Mouse (Mus musculus): ENCODE results near the gene Mgat4d. TPM values are rescaled to one million over a fixed set of nuclear protein-coding genes. Genes with fewer than 3 reads are reported as not detected.

The Mgat4d gene
- polyA plus RNA-seq, 1 experiment: not detected

DNA sequence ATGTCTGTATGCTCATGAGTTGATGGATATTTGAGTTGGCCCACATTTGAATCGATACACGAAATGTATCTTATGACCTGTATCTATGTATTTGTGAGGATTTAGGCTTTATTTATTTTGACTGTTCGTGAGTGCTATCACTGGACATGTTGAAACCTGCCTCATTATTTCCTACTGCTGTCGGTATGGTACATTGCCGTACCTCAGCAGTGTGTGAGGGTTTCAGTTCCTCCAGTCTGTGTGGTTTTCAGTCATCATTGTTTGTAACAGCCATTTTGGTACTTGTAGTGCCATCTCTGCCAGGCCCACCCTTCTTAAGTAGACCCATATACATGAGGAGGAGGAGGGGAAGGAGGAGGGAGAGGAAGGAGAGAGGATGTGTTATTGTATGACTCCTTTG is 46.1 kb downstream of the Mgat4d start:
- Histone ChIP-seq H3K4me3 (ENCODE audit: low read depth, low read length) (no peak overlapping the region), H3K36me3 (ENCODE audit: control insufficient read depth, insufficient read depth, low read length, poor library complexity, severe bottlenecking) (no peaks in the 10 kb centered on the region), H3K4me1 (ENCODE audit: control insufficient read depth, insufficient read depth, low read length) (no peaks in the 10 kb centered on the region), H3K27ac (ENCODE audit: insufficient read depth, low read length) (no peak overlapping the region), H3K27me3 (ENCODE audit: control insufficient read depth, insufficient read depth, low read length, poor library complexity, severe bottlenecking) (no peaks in the 10 kb centered on the region), H3K9me3 (replicated peaks; ENCODE audit: control insufficient read depth, insufficient read depth, low read length, poor library complexity, severe bottlenecking) (no peaks in the 10 kb centered on the region; the same call in 1 of the 2 replicates), H3K9ac (ENCODE audit: low read depth, poor library complexity, severe bottlenecking) (no peak overlapping the region)
- TF ChIP-seq CTCF (IDR thresholded peaks at IDR 0.05; ENCODE audit: low read depth, low read length) (no peak), POLR2A (IDR thresholded peaks at IDR 0.05; ENCODE audit: insufficient read depth, low read length) (no peak), EP300 (IDR thresholded peaks at IDR 0.05; ENCODE audit: insufficient read depth, low read depth, low read length) (no peak)

DNA sequence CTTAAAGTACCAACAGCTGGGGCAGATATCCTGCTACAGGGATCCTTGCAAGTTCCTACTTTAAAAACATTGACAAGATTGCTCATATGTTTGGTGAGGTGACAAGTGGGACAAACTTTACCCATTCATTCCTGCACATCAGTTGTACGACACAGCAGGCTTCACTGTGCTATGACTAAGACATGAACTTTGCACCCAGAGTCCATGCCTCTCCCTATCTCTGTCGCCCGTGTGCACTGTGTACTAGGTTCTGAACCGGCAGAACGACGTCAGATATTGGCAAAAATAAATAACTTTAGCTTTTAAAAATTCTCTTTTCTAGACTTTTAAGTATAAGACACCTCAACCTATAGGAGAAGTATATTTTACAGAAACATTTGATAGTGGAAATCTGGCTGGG is 48.4 kb downstream of the Mgat4d start:
- Histone ChIP-seq H3K27ac (ENCODE audit: insufficient read depth, low read length) (no peak overlapping the region), H3K36me3 (ENCODE audit: control insufficient read depth, insufficient read depth, low read length, poor library complexity, severe bottlenecking) (no peaks in the 10 kb centered on the region)

DNA sequence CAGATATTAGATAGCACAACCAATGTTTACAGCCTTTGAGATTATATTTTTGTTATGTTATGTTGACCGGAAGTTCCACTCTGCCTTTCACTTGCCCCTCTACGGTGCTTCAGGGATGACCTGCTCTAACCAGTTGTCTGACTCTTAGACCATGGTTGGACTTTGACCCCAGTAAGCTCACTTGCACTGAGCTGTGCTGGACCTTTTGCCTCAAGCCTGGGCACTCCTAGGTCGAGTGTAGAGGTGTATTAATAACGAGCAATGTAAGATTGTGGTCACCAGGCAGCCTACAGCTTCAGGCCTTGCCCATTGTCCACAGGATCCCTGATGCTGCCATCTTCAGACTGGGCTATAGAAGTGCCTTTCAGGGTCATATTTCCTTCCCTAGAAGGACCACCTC is 49.5 kb downstream of the Mgat4d start:
- Histone ChIP-seq H3K9me3 (replicated peaks; ENCODE audit: control insufficient read depth, insufficient read depth, low read length, poor library complexity, severe bottlenecking) (no peaks in the 10 kb centered on the region; the same call in 1 of the 2 replicates), H3K9ac (ENCODE audit: low read depth, poor library complexity, severe bottlenecking) (no peak overlapping the region), H3K4me3 (ENCODE audit: low read depth, low read length) (no peak overlapping the region), H3K4me1 (ENCODE audit: control insufficient read depth, insufficient read depth, low read length) (no peaks in the 10 kb centered on the region), H3K27ac (ENCODE audit: insufficient read depth, low read length) (no peak overlapping the region), H3K36me3 (ENCODE audit: control insufficient read depth, insufficient read depth, low read length, poor library complexity, severe bottlenecking) (no peaks in the 10 kb centered on the region), H3K27me3 (ENCODE audit: control insufficient read depth, insufficient read depth, low read length, poor library complexity, severe bottlenecking) (no peaks in the 10 kb centered on the region)
- TF ChIP-seq EP300 (IDR thresholded peaks at IDR 0.05; ENCODE audit: insufficient read depth, low read depth, low read length): no peak
- TF ChIP-seq CTCF (IDR thresholded peaks at IDR 0.05; ENCODE audit: low read depth, low read length): no peak
- TF ChIP-seq POLR2A (IDR thresholded peaks at IDR 0.05; ENCODE audit: insufficient read depth, low read length): no peak

More for the DNA sequence above, 48.4 kb downstream of the Mgat4d start:
- no peak overlapping the region for H3K9ac ChIP-seq (ENCODE audit: low read depth, poor library complexity, severe bottlenecking)
- no peaks in the 10 kb centered on the region for H3K27me3 ChIP-seq (ENCODE audit: control insufficient read depth, insufficient read depth, low read length, poor library complexity, severe bottlenecking)
- H3K4me3 ChIP-seq (ENCODE audit: low read depth, low read length): no peak overlapping the region
- TF ChIP-seq POLR2A (IDR thresholded peaks at IDR 0.05; ENCODE audit: insufficient read depth, low read length): no peak
- no peak for TF ChIP-seq CTCF (IDR thresholded peaks at IDR 0.05; ENCODE audit: low read depth, low read length)
- no peak for TF ChIP-seq EP300 (IDR thresholded peaks at IDR 0.05; ENCODE audit: insufficient read depth, low read depth, low read length)
- no peaks in the 10 kb centered on the region for H3K4me1 ChIP-seq (ENCODE audit: control insufficient read depth, insufficient read depth, low read length)
- no peaks in the 10 kb centered on the region; the same call in 1 of the 2 replicates for H3K9me3 ChIP-seq (replicated peaks; ENCODE audit: control insufficient read depth, insufficient read depth, low read length, poor library complexity, severe bottlenecking)

DNA sequence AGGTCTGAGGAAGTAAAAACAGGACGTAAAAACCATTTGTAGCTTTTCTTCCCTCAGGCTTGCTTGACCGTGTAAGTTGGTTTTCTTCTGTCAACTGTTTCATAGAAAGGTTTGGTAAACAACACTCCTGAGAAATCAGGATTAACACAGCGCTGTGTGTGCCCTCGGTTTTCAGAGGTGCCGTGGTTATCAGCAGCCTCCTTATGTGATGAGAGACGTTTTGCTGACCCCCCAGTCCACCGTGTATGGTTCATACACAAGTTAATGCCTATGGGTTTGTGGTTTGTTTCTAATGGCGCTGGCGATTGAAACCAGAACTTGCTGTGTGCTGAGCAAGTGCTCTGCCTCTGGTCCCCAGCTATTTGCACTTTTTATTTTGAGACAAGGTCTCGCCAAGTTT is 57.3 kb downstream of the Mgat4d start:
- Histone ChIP-seq H3K27me3 (ENCODE audit: control insufficient read depth, insufficient read depth, low read length, poor library complexity, severe bottlenecking) (no peaks in the 10 kb centered on the region; the same call in 1 of the 2 replicates), H3K36me3 (ENCODE audit: control insufficient read depth, insufficient read depth, low read length, poor library complexity, severe bottlenecking) (no peaks in the 10 kb centered on the region), H3K4me1 (ENCODE audit: control insufficient read depth, insufficient read depth, low read length) (no peaks in the 10 kb centered on the region), H3K27ac (ENCODE audit: insufficient read depth, low read length) (no peak overlapping the region), H3K9ac (ENCODE audit: low read depth, poor library complexity, severe bottlenecking) (no peak overlapping the region), H3K4me3 (ENCODE audit: low read depth, low read length) (no peak overlapping the region), H3K9me3 (replicated peaks; ENCODE audit: control insufficient read depth, insufficient read depth, low read length, poor library complexity, severe bottlenecking) (no peaks in the 10 kb centered on the region)
- TF ChIP-seq CTCF (IDR thresholded peaks at IDR 0.05; ENCODE audit: low read depth, low read length) (no peak), POLR2A (IDR thresholded peaks at IDR 0.05; ENCODE audit: insufficient read depth, low read length) (no peak), EP300 (IDR thresholded peaks at IDR 0.05; ENCODE audit: insufficient read depth, low read depth, low read length) (no peak)

DNA sequence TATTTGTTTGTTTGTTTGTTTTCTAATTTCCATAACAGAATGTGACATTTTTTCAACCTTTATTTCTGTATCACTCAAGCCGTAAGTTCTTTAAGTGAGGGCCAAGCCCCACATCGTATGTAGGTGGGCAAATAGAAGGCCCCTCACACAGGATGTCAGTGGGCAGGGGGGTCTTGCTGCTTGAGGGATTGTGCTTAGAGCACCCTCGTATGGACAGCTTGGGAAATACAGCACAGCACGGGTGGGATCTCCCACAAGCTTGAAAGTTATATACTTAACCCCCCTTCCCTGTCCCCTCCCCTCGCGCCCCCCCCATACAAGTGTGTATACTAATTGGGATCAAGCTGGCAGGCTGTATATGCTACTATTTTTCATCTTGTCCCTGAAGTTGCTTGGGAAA is 58.6 kb downstream of the Mgat4d start:
- Histone ChIP-seq H3K4me1 (ENCODE audit: control insufficient read depth, insufficient read depth, low read length) (no peaks in the 10 kb centered on the region), H3K27me3 (ENCODE audit: control insufficient read depth, insufficient read depth, low read length, poor library complexity, severe bottlenecking) (no peaks in the 10 kb centered on the region; the same call in 1 of the 2 replicates), H3K4me3 (ENCODE audit: low read depth, low read length) (no peak overlapping the region), H3K27ac (ENCODE audit: insufficient read depth, low read length) (no peak overlapping the region), H3K36me3 (ENCODE audit: control insufficient read depth, insufficient read depth, low read length, poor library complexity, severe bottlenecking) (no peaks in the 10 kb centered on the region), H3K9me3 (replicated peaks; ENCODE audit: control insufficient read depth, insufficient read depth, low read length, poor library complexity, severe bottlenecking) (no peaks in the 10 kb centered on the region), H3K9ac (ENCODE audit: low read depth, poor library complexity, severe bottlenecking) (no peak overlapping the region)
- TF ChIP-seq POLR2A (IDR thresholded peaks at IDR 0.05; ENCODE audit: insufficient read depth, low read length) (no peak), EP300 (IDR thresholded peaks at IDR 0.05; ENCODE audit: insufficient read depth, low read depth, low read length) (no peak), CTCF (IDR thresholded peaks at IDR 0.05; ENCODE audit: low read depth, low read length) (peak; percentile 74)

DNA sequence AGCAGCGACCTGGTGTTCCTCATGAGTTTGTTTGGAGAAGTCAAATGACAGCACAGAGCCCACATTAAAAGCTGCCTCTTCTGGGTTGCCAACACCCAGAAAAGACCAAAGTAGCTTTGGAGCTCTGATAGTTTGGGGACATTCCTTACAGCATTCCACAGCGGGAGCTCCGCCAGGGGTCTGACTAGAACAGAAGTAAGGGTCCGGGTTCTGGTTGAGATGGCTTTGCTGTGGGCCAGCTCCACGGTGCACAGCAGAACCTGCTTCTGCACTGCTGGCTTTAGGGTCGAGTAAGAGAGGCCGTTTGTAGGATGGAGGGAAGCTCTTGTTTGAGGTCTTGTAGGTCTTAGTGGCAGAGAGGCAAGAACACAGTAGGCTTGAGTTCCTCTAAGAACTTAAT is 60.2 kb downstream of the Mgat4d start:
- H3K4me3 ChIP-seq (ENCODE audit: low read depth, low read length): no peak overlapping the region
- H3K36me3 ChIP-seq (ENCODE audit: control insufficient read depth, insufficient read depth, low read length, poor library complexity, severe bottlenecking): no peaks in the 10 kb centered on the region
- TF ChIP-seq POLR2A (IDR thresholded peaks at IDR 0.05; ENCODE audit: insufficient read depth, low read length) (no peak), CTCF (IDR thresholded peaks at IDR 0.05; ENCODE audit: low read depth, low read length) (no peak), EP300 (IDR thresholded peaks at IDR 0.05; ENCODE audit: insufficient read depth, low read depth, low read length) (no peak)
- H3K9me3 ChIP-seq (replicated peaks; ENCODE audit: control insufficient read depth, insufficient read depth, low read length, poor library complexity, severe bottlenecking): no peaks in the 10 kb centered on the region
- H3K9ac ChIP-seq (ENCODE audit: low read depth, poor library complexity, severe bottlenecking): no peak overlapping the region
- no peaks in the 10 kb centered on the region; the same call in 1 of the 2 replicates for H3K27me3 ChIP-seq (ENCODE audit: control insufficient read depth, insufficient read depth, low read length, poor library complexity, severe bottlenecking)
- H3K4me1 ChIP-seq (ENCODE audit: control insufficient read depth, insufficient read depth, low read length): no peaks in the 10 kb centered on the region
- no peak overlapping the region for H3K27ac ChIP-seq (ENCODE audit: insufficient read depth, low read length)

Data from ES-Bruce4 (cell line).